27 mouse cellular contexts compared by ENCODE assay signal in the genomic region with DNA sequence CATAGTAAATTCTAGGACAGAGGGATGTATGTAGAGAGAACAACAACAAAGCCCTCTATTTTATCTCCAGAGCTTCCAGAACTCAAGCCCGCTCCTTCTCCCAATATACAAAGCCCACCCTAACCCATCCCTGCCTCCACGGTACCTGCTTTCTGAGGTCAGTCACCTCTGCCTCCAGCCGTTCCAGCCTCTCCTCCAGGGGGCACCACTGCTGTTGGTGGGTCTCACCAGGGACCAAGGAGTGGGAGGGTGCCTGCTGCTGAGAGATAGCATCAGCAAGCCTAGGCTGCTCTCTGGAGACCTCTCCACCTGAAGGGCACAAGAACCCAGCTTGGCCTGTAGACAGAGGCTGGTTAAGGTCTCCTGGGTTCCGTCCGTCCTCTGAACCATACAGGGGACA. TPM values are rescaled to one million over a fixed set of nuclear protein-coding genes. Genes with fewer than 3 reads are reported as not detected.
A peak's percentile ranks its signal among the peaks of the same experiment; 100 is the strongest.
DNase-seq lines count a peak whose midpoint lies in the region; ATAC-seq and TF ChIP-seq lines count a peak whose summit lies in the region.
"Had no signal": no experiment of that assay in that cellular context is flagged by ENCODE, and none has a peak within 500 bp of the region (broad histone marks: within the 10 kb centered on the region; RNA-seq: fewer than 3 reads in every experiment).

No protein-coding gene starts in this region.

- no peak for ATAC-seq in liver, postnatal 0 days
- no peak for ATAC-seq in liver, embryonic 12.5 days
- no peak for ATAC-seq in limb, embryonic 13.5 days (ENCODE audit: low FRiP score, low read depth)
- ATAC-seq: CD4-positive, CD25-positive, alpha-beta regulatory T cell, adult 4 months; intestine, embryonic 15.5 days; midbrain, embryonic 15.5 days had no signal

- H3K36me3 ChIP-seq in liver, postnatal 0 days (replicated peaks; ENCODE audit: insufficient read depth, low read length): no peaks in the 10 kb centered on the region
- no peaks in the 10 kb centered on the region for H3K36me3 ChIP-seq in liver, embryonic 12.5 days
- H3K36me3 ChIP-seq in limb, embryonic 13.5 days: peaks cover 22% of the 10 kb centered on the region
- H3K36me3 ChIP-seq: hindbrain, embryonic 15.5 days; intestine, embryonic 15.5 days; liver, embryonic 13.5 days; midbrain, embryonic 15.5 days; neural tube, embryonic 15.5 days had no signal

- H3K9me3 ChIP-seq in liver, postnatal 0 days (ENCODE audit: low read length): no peaks in the 10 kb centered on the region
- no peaks in the 10 kb centered on the region for H3K9me3 ChIP-seq in liver, embryonic 12.5 days (replicated peaks)
- no peaks in the 10 kb centered on the region for H3K9me3 ChIP-seq in limb, embryonic 13.5 days
- H3K9me3 ChIP-seq: hindbrain, embryonic 15.5 days; intestine, embryonic 15.5 days; liver, embryonic 13.5 days; midbrain, embryonic 15.5 days; neural tube, embryonic 15.5 days had no signal

- peaks cover 7% of the 10 kb centered on the region; the same call in 1 of the 2 replicates for H3K4me1 ChIP-seq in liver, postnatal 0 days (ENCODE audit: insufficient read depth)
- H3K4me1 ChIP-seq in liver, embryonic 12.5 days: peaks cover 32% of the 10 kb centered on the region
- H3K4me1 ChIP-seq in limb, embryonic 13.5 days: peaks cover 30% of the 10 kb centered on the region

- peak; percentile 19 for DNase-seq in liver, postnatal 0 days
- DNase-seq in A20 (ENCODE audit: low read depth, low spot score): peak; percentile 17
- peak; percentile 36 to 42 for DNase-seq in B cell, adult 2 months
- DNase-seq in gastrocnemius, adult 18-20 months (ENCODE audit: low spot score): no peak
- no peak for DNase-seq in spleen, adult 12 weeks (ENCODE audit: low spot score)
- DNase-seq: adrenal gland, postnatal 36 days; cerebellum, adult 18-20 months; cerebellum, postnatal 25 days; embryo, embryonic 11 days; gastrocnemius, postnatal 14 days; heart, adult 18-20 months; heart, postnatal 4 days; kidney, postnatal 14 days; left cerebral cortex, postnatal 4 days; liver, embryonic 13.5 days; lung, postnatal 10 days had no signal

- H3K9ac ChIP-seq in liver, postnatal 0 days (replicated peaks): no peak overlapping the region
- no peak overlapping the region for H3K9ac ChIP-seq in liver, embryonic 12.5 days
- peak overlapping the region; percentile 20; the same call in 1 of the 2 replicates for H3K9ac ChIP-seq in limb, embryonic 13.5 days
- H3K9ac ChIP-seq: hindbrain, embryonic 15.5 days; intestine, embryonic 15.5 days; liver, embryonic 13.5 days; midbrain, embryonic 15.5 days; neural tube, embryonic 15.5 days had no signal

- H3K27ac ChIP-seq in liver, postnatal 0 days (ENCODE audit: low read depth): no peak overlapping the region
- H3K27ac ChIP-seq in liver, embryonic 12.5 days: no peak overlapping the region
- H3K27ac ChIP-seq in limb, embryonic 13.5 days: no peak overlapping the region
- H3K27ac ChIP-seq: hindbrain, embryonic 15.5 days; intestine, embryonic 15.5 days; layer of hippocampus, adult 2 months; liver, embryonic 13.5 days; midbrain, embryonic 15.5 days; neural tube, embryonic 15.5 days had no signal

- 75% methylated on average over 5 of the region's 5 CpGs for WGBS in liver, postnatal 0 days (ENCODE audit: insufficient replicate concordance)
- 67% methylated on average over 5 of the region's 5 CpGs for WGBS in liver, embryonic 12.5 days (ENCODE audit: insufficient replicate concordance)
- WGBS in limb, embryonic 13.5 days: 88% methylated on average over 5 of the region's 5 CpGs

- TF ChIP-seq EP300 in liver, postnatal 0 days (IDR thresholded peaks at IDR 0.05; ENCODE audit: low read depth): no peak

- no peak overlapping the region for H3K4me2 ChIP-seq in liver, postnatal 0 days (ENCODE audit: low read depth, low read length)
- no peak overlapping the region for H3K4me2 ChIP-seq in liver, embryonic 12.5 days
- no peak overlapping the region for H3K4me2 ChIP-seq in limb, embryonic 13.5 days (replicated peaks)
- H3K4me2 ChIP-seq: intestine, embryonic 15.5 days; liver, embryonic 13.5 days; midbrain, embryonic 15.5 days; neural tube, embryonic 15.5 days had no signal

- H3K27me3 ChIP-seq in liver, postnatal 0 days (ENCODE audit: insufficient read depth, low read length): peaks cover 27% of the 10 kb centered on the region
- peaks cover 63% of the 10 kb centered on the region for H3K27me3 ChIP-seq in liver, embryonic 12.5 days (replicated peaks)
- H3K27me3 ChIP-seq in limb, embryonic 13.5 days: no peaks in the 10 kb centered on the region
- H3K27me3 ChIP-seq: intestine, embryonic 15.5 days had no signal

- peak; percentile 41; the same call in 1 of the 2 replicates for TF ChIP-seq CTCF in liver, postnatal 0 days (IDR thresholded peaks at IDR 0.05; ENCODE audit: low read depth)

- H3K4me3 ChIP-seq in liver, postnatal 0 days (ENCODE audit: low read depth, low read length): no peak overlapping the region
- no peak overlapping the region for H3K4me3 ChIP-seq in liver, embryonic 12.5 days
- no peak overlapping the region for H3K4me3 ChIP-seq in limb, embryonic 13.5 days
- H3K4me3 ChIP-seq: hindbrain, embryonic 15.5 days; intestine, embryonic 15.5 days; layer of hippocampus, adult 2 months; liver, embryonic 13.5 days; midbrain, embryonic 15.5 days; neural tube, embryonic 15.5 days had no signal

RNA-seq across cellular contexts. Expression of a gene that starts 2.3 kb away (rescaled TPM):
- 2.2 and 2.3 TPM in 2 replicates for polyA plus RNA-seq in liver, postnatal 0 days (2015; fragmentation: Nextera tagmentation; extraction: Ambion mirVana)
- polyA plus RNA-seq in liver, embryonic 12.5 days (2016; fragmentation: Nextera tagmentation; extraction: Ambion mirVana): 2.8 and 3.2 TPM in 2 replicates
- polyA plus RNA-seq in limb, embryonic 13.5 days (2015; fragmentation: Nextera tagmentation; extraction: Ambion mirVana): 37.4 and 37.8 TPM in 2 replicates
- 1 to 10 TPM; 3.9 to 6.4 TPM for total RNA-seq in gastrocnemius, adult 18-20 months (2021)

RNA-seq across cellular contexts. Expression of a gene that starts 20.9 kb away (rescaled TPM):
- 11.8 and 12.0 TPM in 2 replicates for polyA plus RNA-seq in liver, postnatal 0 days (2015; fragmentation: Nextera tagmentation; extraction: Ambion mirVana)
- polyA plus RNA-seq in liver, embryonic 12.5 days (2016; fragmentation: Nextera tagmentation; extraction: Ambion mirVana): 5.9 and 7.2 TPM in 2 replicates
- polyA plus RNA-seq in limb, embryonic 13.5 days (2015; fragmentation: Nextera tagmentation; extraction: Ambion mirVana): 2.7 and 3.6 TPM in 2 replicates
- 1 to 10 TPM; 2.9 to 3.9 TPM for total RNA-seq in gastrocnemius, adult 18-20 months (2021)

RNA-seq across cellular contexts. Expression of a gene that starts 34.3 kb away (rescaled TPM):
- polyA plus RNA-seq in liver, postnatal 0 days (2015; fragmentation: Nextera tagmentation; extraction: Ambion mirVana): not detected in 2 replicates
- not detected in 2 replicates for polyA plus RNA-seq in liver, embryonic 12.5 days (2016; fragmentation: Nextera tagmentation; extraction: Ambion mirVana)
- polyA plus RNA-seq in limb, embryonic 13.5 days (2015; fragmentation: Nextera tagmentation; extraction: Ambion mirVana): 0.50 TPM in 1 of 2 replicates, not detected in the other
- total RNA-seq in gastrocnemius, adult 18-20 months (2021): under 1 TPM in 1 of 2 experiments, not detected in 1; 0.37 TPM
- total RNA-seq: gastrocnemius, postnatal 14 days; heart, adult 18-20 months; heart, postnatal 4 days had no signal
- polyA plus RNA-seq: CD4-positive, CD25-positive, alpha-beta regulatory T cell, adult 4 months; heart, embryonic 14.5 days; liver, embryonic 13.5 days; spleen, adult 2 months; stomach, embryonic 16.5 days had no signal

RNA-seq across cellular contexts. Expression of a gene that starts 38.0 kb away (rescaled TPM):
- 165 and 170 TPM in 2 replicates for polyA plus RNA-seq in liver, postnatal 0 days (2015; fragmentation: Nextera tagmentation; extraction: Ambion mirVana)
- 149 and 161 TPM in 2 replicates for polyA plus RNA-seq in liver, embryonic 12.5 days (2016; fragmentation: Nextera tagmentation; extraction: Ambion mirVana)
- polyA plus RNA-seq in limb, embryonic 13.5 days (2015; fragmentation: Nextera tagmentation; extraction: Ambion mirVana): 222 and 234 TPM in 2 replicates
- total RNA-seq in gastrocnemius, adult 18-20 months (2021): 100 to 1,000 TPM; 118 to 125 TPM

Comparison
In these comparisons a context has a peak if more than half of its experiments do, and no peak if none do; other contexts are left out.
1. DNase-seq: peak in liver, postnatal 0 days (single experiment), A20 (single experiment) and B cell, adult 2 months (2 of 2); none in gastrocnemius, adult 18-20 months (single experiment) and spleen, adult 12 weeks (single experiment).